Mouse (Mus musculus): Measurements from ENCODE around the gene Mcoln1. TPM values are rescaled to one million over a fixed set of nuclear protein-coding genes. Genes with fewer than 3 reads are reported as not detected.

Mcoln1 gene
- polyA plus RNA-seq, 1 experiment: 187 TPM

GRCm38 (mm10) chr8:3522007-3522697 lies 21.9 kb downstream of the Mcoln1 start:
- TF ChIP-seq GATA1 (IDR thresholded peaks at IDR 0.05; ENCODE audit: low read length): no peak

GRCm38 (mm10) chr8:3530816-3531215 lies 30.6 kb downstream of the Mcoln1 start:
- no peak for TF ChIP-seq GATA1 (IDR thresholded peaks at IDR 0.05; ENCODE audit: low read length)

DNA sequence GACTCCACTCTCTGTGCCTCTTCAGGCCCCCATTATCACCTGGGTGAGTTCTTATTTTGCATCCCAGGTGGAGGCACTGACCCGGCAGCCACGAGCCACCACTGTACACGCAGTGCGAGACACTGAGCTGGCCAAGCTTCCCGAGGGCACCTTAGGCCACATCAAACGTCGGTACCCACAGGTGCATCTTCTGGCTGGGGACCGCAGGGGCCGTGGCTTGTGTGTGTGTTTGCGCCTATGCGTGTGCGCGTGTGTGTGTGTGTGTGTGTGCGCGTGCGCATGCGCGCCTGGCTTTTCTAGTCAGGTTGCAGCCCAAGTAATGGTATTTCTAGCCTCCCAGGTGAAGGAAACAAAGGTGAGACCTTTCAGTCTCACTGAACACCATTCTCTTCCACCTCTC lies 31.7 kb downstream of the Mcoln1 start:
- no peak for TF ChIP-seq GATA1 (IDR thresholded peaks at IDR 0.05; ENCODE audit: low read length)

GRCm38 (mm10) chr8:3536053-3536841 lies 36.0 kb downstream of the Mcoln1 start:
- no peak for TF ChIP-seq GATA1 (IDR thresholded peaks at IDR 0.05; ENCODE audit: low read length)

- no peak for TF ChIP-seq GATA1 (IDR thresholded peaks at IDR 0.05; ENCODE audit: low read length)
These were observed 36.7 kb downstream of the Mcoln1 start for GRCm38 (mm10) chr8:3536940-3537339.

DNA sequence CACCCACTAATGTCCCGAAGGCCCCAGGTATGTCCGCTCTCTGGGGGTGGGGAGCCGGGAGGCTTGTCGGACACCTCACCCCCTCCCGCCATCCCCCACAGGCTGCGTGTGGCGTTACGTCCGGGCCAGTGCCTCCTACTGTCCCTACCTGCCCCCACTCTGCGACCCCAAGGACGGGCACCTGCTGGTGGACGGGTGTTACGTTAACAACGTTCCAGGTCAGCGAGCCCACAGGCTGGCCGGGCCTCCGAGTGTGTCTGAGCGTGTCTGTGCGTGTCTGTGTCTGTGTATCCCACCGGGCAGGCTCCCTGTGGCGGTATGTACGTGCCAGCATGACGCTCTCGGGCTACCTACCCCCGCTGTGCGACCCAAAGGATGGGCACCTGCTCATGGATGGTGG lies 37.4 kb downstream of the Mcoln1 start:
- TF ChIP-seq GATA1 (IDR thresholded peaks at IDR 0.05; ENCODE audit: low read length): no peak

- TF ChIP-seq GATA1 (IDR thresholded peaks at IDR 0.05; ENCODE audit: low read length): no peak
These were observed 38.9 kb downstream of the Mcoln1 start for GRCm38 (mm10) chr8:3539146-3539545.

GRCm38 (mm10) chr8:3540076-3540475 lies 39.8 kb downstream of the Mcoln1 start:
- TF ChIP-seq GATA1 (IDR thresholded peaks at IDR 0.05; ENCODE audit: low read length): no peak

DNA sequence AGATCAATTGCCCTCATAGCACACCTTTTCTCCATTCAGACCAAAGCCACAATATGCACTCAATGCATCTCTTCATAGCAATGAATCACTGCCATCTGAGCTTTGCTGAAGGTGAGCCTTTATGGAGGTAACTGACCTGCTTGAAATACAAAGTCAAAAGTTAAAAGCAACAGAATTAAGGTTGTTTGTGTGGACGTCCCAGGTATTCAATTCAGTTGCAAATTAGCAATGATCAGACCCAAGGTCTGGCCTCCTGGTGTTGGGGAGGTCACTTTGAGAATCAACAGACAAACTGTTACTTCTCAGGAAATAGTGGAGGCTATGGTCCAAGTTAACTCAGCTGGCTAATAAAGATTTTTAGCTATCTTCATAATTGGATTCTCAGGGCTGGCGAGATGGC lies 46.3 kb downstream of the Mcoln1 start:
- TF ChIP-seq GATA1 (IDR thresholded peaks at IDR 0.05; ENCODE audit: low read length): no peak

DNA sequence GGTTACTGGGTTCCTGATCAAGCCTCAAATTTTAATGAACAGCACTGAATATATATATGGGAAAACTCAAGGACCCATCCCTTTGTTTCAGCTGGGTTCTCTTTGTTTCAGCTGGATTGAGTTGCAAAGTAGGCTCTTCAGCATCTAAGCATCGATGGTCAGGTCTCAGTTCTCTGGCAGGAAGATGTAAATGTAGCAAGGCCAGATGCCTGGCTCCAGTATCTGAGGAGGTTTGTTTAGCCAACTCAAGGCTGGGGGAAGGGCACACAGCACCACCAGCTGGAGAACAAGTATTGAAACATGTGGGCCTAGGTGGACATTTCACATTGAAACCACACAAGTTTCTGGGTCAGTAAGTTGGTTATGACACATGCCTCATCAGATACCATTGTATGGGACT lies 52.0 kb downstream of the Mcoln1 start:
- TF ChIP-seq GATA1 (IDR thresholded peaks at IDR 0.05; ENCODE audit: low read length): no peak

GRCm38 (mm10) chr8:3556114-3556513 lies 55.9 kb downstream of the Mcoln1 start:
- TF ChIP-seq GATA1 (IDR thresholded peaks at IDR 0.05; ENCODE audit: low read length): no peak

Other genes starting within 250 kb of the Mcoln1 start
- gene Insr, start 220.8 kb upstream of the Mcoln1 start, polyA plus RNA-seq (2012): not detected in 2 replicates
- not detected in 2 replicates for gene A430078G23Rik, start 147.0 kb upstream of the Mcoln1 start, polyA plus RNA-seq (2012)
- gene Arhgef18, start 107.5 kb upstream of the Mcoln1 start, polyA plus RNA-seq (2012): 24.9 and 32.4 TPM in 2 replicates
- 0.45 and 0.79 TPM in 2 replicates for gene Pex11g, start 32.8 kb upstream of the Mcoln1 start, polyA plus RNA-seq (2012)
- 0.04 TPM in 1 of 2 replicates, not detected in the other for gene Tex45, start 29.6 kb upstream of the Mcoln1 start, polyA plus RNA-seq (2012)
- 14.9 and 16.7 TPM in 2 replicates for gene Zfp358, start 7.3 kb upstream of the Mcoln1 start, polyA plus RNA-seq (2012)
- gene Pnpla6, start 14.9 kb downstream of the Mcoln1 start, polyA plus RNA-seq (2012): 23.2 and 24.6 TPM in 2 replicates
- not detected in 2 replicates for gene C330021F23Rik, start 67.5 kb downstream of the Mcoln1 start, polyA plus RNA-seq (2012)
- not detected in 2 replicates for gene Camsap3, start 86.8 kb downstream of the Mcoln1 start, polyA plus RNA-seq (2012)
- gene Xab2, start 120.9 kb downstream of the Mcoln1 start, polyA plus RNA-seq (2012): 38.8 and 51.5 TPM in 2 replicates
- gene Pet100, start 121.1 kb downstream of the Mcoln1 start, polyA plus RNA-seq (2012): 50.5 and 55.8 TPM in 2 replicates
- not detected in 2 replicates for gene Pcp2, start 125.1 kb downstream of the Mcoln1 start, polyA plus RNA-seq (2012)
- 250 and 417 TPM in 2 replicates for gene Stxbp2, start 130.5 kb downstream of the Mcoln1 start, polyA plus RNA-seq (2012)
- not detected in 2 replicates for gene Retn, start 155.3 kb downstream of the Mcoln1 start, polyA plus RNA-seq (2012)
- gene Mcemp1, start 165.3 kb downstream of the Mcoln1 start, polyA plus RNA-seq (2012): not detected in 2 replicates
- not detected in 2 replicates for gene Fcor, start 171.9 kb downstream of the Mcoln1 start, polyA plus RNA-seq (2012)
- 22.4 and 25.8 TPM in 2 replicates for gene Trappc5, start 175.8 kb downstream of the Mcoln1 start, polyA plus RNA-seq (2012)
- not detected in 2 replicates for gene Fcer2a, start 193.7 kb downstream of the Mcoln1 start, polyA plus RNA-seq (2012)
- gene Clec4g, start 220.2 kb downstream of the Mcoln1 start, polyA plus RNA-seq (2012): not detected in 2 replicates
- gene Cd209a, start 248.5 kb downstream of the Mcoln1 start, polyA plus RNA-seq (2012): not detected in 2 replicates